Mouse (Mus musculus) MEL (cell line): ENCODE results near the gene Pitpnb. TPM values are rescaled to one million over a fixed set of nuclear protein-coding genes. Genes with fewer than 3 reads are reported as not detected.

Experiments
- DNase-seq: peaks from one replicate; pipeline ENCODE4 v3.0.0; 2011; ENCODE audit warnings: low read depth, low spot score
- H3K27ac ChIP-seq: 2 replicates; pipeline ENCODE4 v1.5.1; 2012; ENCODE audit warnings: low read depth, mild to moderate bottlenecking, control low read depth, low read length, moderate library complexity; ENCODE audit not compliant: control insufficient read depth
- H3K27me3 ChIP-seq, 2 experiments: fragments of 150-350 bp in 1 of 2; sonication (generic) in 1 of 2; 2 replicates each; pipeline ENCODE4 v1.6.1; 2012; ENCODE audit warnings: low read length in 2 of 2, mild to moderate bottlenecking in 2 of 2, improper control_type of control experiment in 1 of 2, moderate library complexity in 1 of 2; ENCODE audit not compliant: insufficient read depth in 2 of 2, control insufficient read depth in 1 of 2
- H3K36me3 ChIP-seq, 2 experiments: 2 replicates each; pipeline ENCODE4 v1.6.1; 2012 to 2014; ENCODE audit warnings: low read length in 2 of 2, improper control_type of control experiment in 1 of 2, inconsistent platforms in 1 of 2, mild to moderate bottlenecking in 1 of 2; ENCODE audit not compliant: insufficient read depth in 2 of 2, control insufficient read depth in 1 of 2
- H3K4me1 ChIP-seq, 2 experiments: fragments of 150-350 bp in 1 of 2; sonication (generic) in 1 of 2; 2 replicates each; pipeline ENCODE4 v1.6.1; 2012; ENCODE audit warnings: low read length in 2 of 2, improper control_type of control experiment in 1 of 2, mild to moderate bottlenecking in 1 of 2; ENCODE audit not compliant: insufficient read depth in 2 of 2, control insufficient read depth in 1 of 2
- H3K4me3 ChIP-seq, 2 experiments: fragments of 150-350 bp in 1 of 2; sonication (generic) in 1 of 2; 2 replicates each; pipeline ENCODE4 v1.5.1; 2012; ENCODE audit warnings: low read depth in 2 of 2, low read length in 2 of 2, mild to moderate bottlenecking in 2 of 2, moderate library complexity in 2 of 2, control low read depth in 1 of 2, improper control_type of control experiment in 1 of 2; ENCODE audit not compliant: control insufficient read depth in 1 of 2, insufficient read depth in 1 of 2
- H3K79me2 ChIP-seq: 2 replicates; pipeline ENCODE4 v1.6.1; 2012; ENCODE audit warnings: mild to moderate bottlenecking, low read length, moderate library complexity; ENCODE audit not compliant: control insufficient read depth, poor library complexity, insufficient read depth
- H3K9ac ChIP-seq: 2 replicates; pipeline ENCODE4 v1.6.1; 2012; ENCODE audit warnings: low read depth, mild to moderate bottlenecking, control low read depth, low read length, moderate library complexity; ENCODE audit not compliant: control insufficient read depth, poor library complexity, severe bottlenecking
- H3K9me3 ChIP-seq: fragments of 150-350 bp; sonication (generic); replicated peaks from 2 replicates; pipeline ENCODE4 v1.6.1; 2012; ENCODE audit warnings: mild to moderate bottlenecking, low read length, improper control_type of control experiment, moderate library complexity; ENCODE audit not compliant: insufficient read depth
- CHD2 ChIP-seq: IDR thresholded peaks from 2 replicates; pipeline ENCODE4 v1.6.1; 2011; ENCODE audit warnings: low read length, improper control_type of control experiment
- E2F4 ChIP-seq: IDR thresholded peaks from 2 replicates; pipeline ENCODE4 v1.6.1; 2011; ENCODE audit warnings: low read depth, low read length, improper control_type of control experiment, borderline replicate concordance
- EP300 ChIP-seq, 2 experiments: IDR thresholded peaks; 2 replicates each; pipeline ENCODE4 v1.6.1; 2011; ENCODE audit warnings: improper control_type of control experiment in 2 of 2, low read length in 2 of 2, low read depth in 1 of 2, mild to moderate bottlenecking in 1 of 2
- ETS1 ChIP-seq: IDR thresholded peaks from 2 replicates; pipeline ENCODE4 v1.6.1; 2012; ENCODE audit warnings: low read depth, mild to moderate bottlenecking, inconsistent platforms, low read length, improper control_type of control experiment, moderate library complexity
- KAT2A ChIP-seq: conservative IDR thresholded peaks from 2 replicates; pipeline ENCODE4 v1.6.1; 2012; ENCODE audit warnings: low read depth, low read length, improper control_type of control experiment, inconsistent platforms
- MAZ ChIP-seq: IDR thresholded peaks from 2 replicates; pipeline ENCODE4 v1.6.1; 2012; ENCODE audit warnings: low read depth, mild to moderate bottlenecking, inconsistent platforms, low read length, improper control_type of control experiment
- MEF2A ChIP-seq: IDR thresholded peaks from 2 replicates; pipeline ENCODE4 v1.6.1; 2014; ENCODE audit warnings: low read depth, mild to moderate bottlenecking, inconsistent platforms, low read length, improper control_type of control experiment; ENCODE audit not compliant: poor library complexity, insufficient replicate concordance, severe bottlenecking; ENCODE audit errors: extremely low read depth
- MXI1 ChIP-seq: IDR thresholded peaks from 2 replicates; pipeline ENCODE4 v1.6.1; 2011; ENCODE audit warnings: mild to moderate bottlenecking, low read depth, low read length, improper control_type of control experiment
- POLR2A ChIP-seq, 2 experiments: IDR thresholded peaks; 2 replicates each; pipeline ENCODE4 v1.6.1; 2011 to 2012; ENCODE audit warnings: low read length in 2 of 2, mild to moderate bottlenecking in 2 of 2, control low read depth in 1 of 2, improper control_type of control experiment in 1 of 2, low read depth in 1 of 2, moderate library complexity in 1 of 2; ENCODE audit not compliant: control insufficient read depth in 1 of 2, insufficient read depth in 1 of 2, poor library complexity in 1 of 2
- POLR2AphosphoS2 ChIP-seq: IDR thresholded peaks from 2 replicates; pipeline ENCODE4 v1.6.1; 2011; ENCODE audit warnings: low read length, improper control_type of control experiment
- POLR2AphosphoS5 ChIP-seq: IDR thresholded peaks from 2 replicates; pipeline ENCODE4 v1.6.1; 2012; ENCODE audit warnings: low read depth, borderline replicate concordance, mild to moderate bottlenecking, inconsistent platforms, low read length, moderate library complexity, mixed read lengths
- RAD21 ChIP-seq: IDR thresholded peaks from 2 replicates; pipeline ENCODE4 v1.6.1; 2011; ENCODE audit warnings: mild to moderate bottlenecking, low read depth, low read length, improper control_type of control experiment
- SIN3A ChIP-seq: IDR thresholded peaks from 2 replicates; pipeline ENCODE4 v1.6.1; 2012; ENCODE audit warnings: low read length, improper control_type of control experiment, inconsistent platforms
- SMC3 ChIP-seq: IDR thresholded peaks from 2 replicates; pipeline ENCODE4 v1.6.1; 2011; ENCODE audit warnings: low read depth, low read length, improper control_type of control experiment
- TBP ChIP-seq: IDR thresholded peaks from 2 replicates; pipeline ENCODE4 v1.8.0; 2011; ENCODE audit warnings: low read depth, low read length, improper control_type of control experiment
- USF1 ChIP-seq: IDR thresholded peaks from 2 replicates; pipeline ENCODE4 v1.6.1; 2014; ENCODE audit warnings: low read depth, mild to moderate bottlenecking, inconsistent platforms, low read length, improper control_type of control experiment, moderate library complexity
- ZC3H11A ChIP-seq: IDR thresholded peaks from 2 replicates; pipeline ENCODE4 v1.6.1; 2012; ENCODE audit warnings: low read depth, mild to moderate bottlenecking, inconsistent platforms, low read length, improper control_type of control experiment
- ZKSCAN1 ChIP-seq: IDR thresholded peaks from 2 replicates; pipeline ENCODE4 v1.6.1; 2012; ENCODE audit warnings: low read depth, mild to moderate bottlenecking, inconsistent platforms, low read length, improper control_type of control experiment, moderate library complexity
- ZNF384 ChIP-seq: IDR thresholded peaks from 2 replicates; pipeline ENCODE4 v1.6.1; 2012; ENCODE audit warnings: low read depth, mild to moderate bottlenecking, inconsistent platforms, low read length, improper control_type of control experiment
- polyA plus RNA-seq, 2 experiments: library from polyadenylated mRNA; stranded (reverse) in 1 of 2; unstranded in 1 of 2; fragments of >175 nt in 1 of 2; fragments of >200 nt in 1 of 2; gene quantifications; 2 replicates each; pipeline versions ENCODE4 v1.2.1 to v1.2.4; 2012; ENCODE audit warnings: low replicate concordance in 2 of 2, low read depth in 1 of 2; ENCODE audit not compliant: insufficient read length in 2 of 2, insufficient read depth in 1 of 2, missing spikeins in 1 of 2
- total RNA-seq: library from RNA; depleted of rRNA; stranded (reverse); fragments of 300-350 nt; gene quantifications from 2 replicates; pipeline ENCODE4 v1.2.3, GENCODE M21; 2012

The Pitpnb gene
- total and polyA plus RNA-seq, 3 experiments: 21.8 to 111 (median 88.5) TPM

DNA sequence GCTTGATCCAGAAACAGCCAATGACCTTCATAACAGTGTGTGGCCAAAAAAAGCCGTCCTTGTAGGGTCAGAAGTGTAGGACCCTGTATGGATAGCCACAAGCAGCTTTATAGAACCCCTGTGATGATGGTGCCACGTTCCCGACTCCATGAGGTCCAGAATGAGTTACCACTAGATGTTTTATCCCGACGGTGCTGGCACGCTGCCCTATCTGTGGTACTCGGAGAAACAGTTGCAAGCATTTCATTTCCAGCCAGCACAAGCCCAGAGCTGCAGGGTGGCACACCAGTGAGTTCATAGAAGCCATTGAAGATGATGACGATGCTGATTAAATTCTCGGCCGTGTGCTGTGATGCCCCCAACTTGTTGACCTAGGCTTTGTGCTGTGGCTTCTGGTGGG lies 60.3 kb downstream of the Pitpnb start:
- Histone ChIP-seq H3K27me3 (no peaks in the 10 kb centered on the region), H3K36me3 (peaks cover 0 to 4% of the 10 kb centered on the region in 2 experiments; a peak in 1 of 4 replicates), H3K79me2 (no peaks in the 10 kb centered on the region), H3K4me3 (no peak overlapping the region), H3K9ac (no peak overlapping the region), H3K4me1 (no peaks in the 10 kb centered on the region), H3K9me3 (no peaks in the 10 kb centered on the region), H3K27ac (no peak overlapping the region)
- TF ChIP-seq MEF2A (no peak), SMC3 (0 out of 2 replicates have a peak, but pooled peaks have one; percentile 0), E2F4 (no peak), POLR2AphosphoS2 (no peak)
- no peak for DNase-seq

GRCm38 (mm10) chr5:111391485-111391884 lies 60.9 kb downstream of the Pitpnb start:
- no peak overlapping the region for H3K4me3 ChIP-seq
- no peaks in the 10 kb centered on the region for H3K9me3 ChIP-seq
- no peaks in the 10 kb centered on the region for H3K27me3 ChIP-seq
- peaks cover 0 to 4% of the 10 kb centered on the region in 2 experiments; a peak in 1 of 4 replicates for H3K36me3 ChIP-seq
- no peak for TF ChIP-seq POLR2AphosphoS5
- TF ChIP-seq MEF2A: no peak
- no peak for TF ChIP-seq TBP
- no peak for TF ChIP-seq SIN3A
- TF ChIP-seq EP300 (IDR thresholded peaks at IDR 0.05; ENCODE audit: low read depth in 1 of 2, low read length in 2 of 2): no peak
- TF ChIP-seq KAT2A: no peak
- TF ChIP-seq E2F4: no peak
- no peak for TF ChIP-seq USF1
- TF ChIP-seq CHD2: no peak
- no peaks in the 10 kb centered on the region for H3K79me2 ChIP-seq
- DNase-seq: no peak
- H3K4me1 ChIP-seq: no peaks in the 10 kb centered on the region
- H3K9ac ChIP-seq: no peak overlapping the region
- H3K27ac ChIP-seq: no peak overlapping the region

- no peak overlapping the region for H3K9ac ChIP-seq
- TF ChIP-seq ZKSCAN1 (no peak), ZC3H11A (no peak), MXI1 (no peak), POLR2AphosphoS2 (no peak), ETS1 (no peak), SIN3A (no peak), E2F4 (no peak), ZNF384 (no peak), MEF2A (no peak), MAZ (no peak), POLR2A (IDR thresholded peaks at IDR 0.05; ENCODE audit: control insufficient read depth in 1 of 2, insufficient read depth in 1 of 2, low read depth in 1 of 2, low read length in 2 of 2, poor library complexity in 1 of 2) (no peak), RAD21 (no peak)
- DNase-seq: no peak
- H3K4me3 ChIP-seq: no peak overlapping the region
- H3K27me3 ChIP-seq: no peaks in the 10 kb centered on the region
- H3K4me1 ChIP-seq: no peaks in the 10 kb centered on the region
- H3K9me3 ChIP-seq: no peaks in the 10 kb centered on the region
- H3K36me3 ChIP-seq: no peaks in the 10 kb centered on the region
- no peaks in the 10 kb centered on the region for H3K79me2 ChIP-seq
- no peak overlapping the region for H3K27ac ChIP-seq
These were observed 63.0 kb downstream of the Pitpnb start for GRCm38 (mm10) chr5:111393346-111394197.
